Mouse (Mus musculus) G1E-ER4 (cell line): ENCODE data around the gene H3f3a. TPM values are rescaled to one million over a fixed set of nuclear protein-coding genes. Genes with fewer than 3 reads are reported as not detected.

Source experiments
- GATA1 ChIP-seq: IDR thresholded peaks from one replicate; pipeline ENCODE4 v1.8.0; 2012; ENCODE audit warnings: low read length, inconsistent platforms
- polyA plus RNA-seq: library from polyadenylated mRNA; stranded (reverse); fragments of >175 nt; gene quantifications from 2 replicates; pipeline ENCODE4 v1.2.3, GENCODE M21; 2012

H3f3a gene
- polyA plus RNA-seq, 1 experiment: 942 TPM

DNA sequence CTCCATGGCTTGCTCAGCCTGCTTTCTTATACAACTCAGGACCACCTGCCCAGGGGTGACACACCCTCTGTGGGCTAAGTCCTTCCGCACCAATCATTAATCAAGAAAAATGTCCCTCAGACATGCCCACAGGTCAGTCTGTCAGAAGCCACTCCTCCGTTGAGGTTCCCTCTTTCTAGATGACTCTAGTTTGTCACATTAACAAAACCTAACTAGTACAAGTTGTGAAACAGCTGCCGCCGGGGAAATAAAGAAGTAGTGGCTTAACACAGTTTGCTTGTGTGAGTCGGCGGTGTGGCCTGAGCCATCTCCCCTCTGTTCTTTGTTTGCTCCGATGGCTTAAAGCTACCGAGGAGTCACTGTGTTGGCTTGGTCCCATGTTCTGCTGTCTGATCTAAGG is 51.1 kb downstream of the H3f3a start:
- TF ChIP-seq GATA1: no peak

DNA sequence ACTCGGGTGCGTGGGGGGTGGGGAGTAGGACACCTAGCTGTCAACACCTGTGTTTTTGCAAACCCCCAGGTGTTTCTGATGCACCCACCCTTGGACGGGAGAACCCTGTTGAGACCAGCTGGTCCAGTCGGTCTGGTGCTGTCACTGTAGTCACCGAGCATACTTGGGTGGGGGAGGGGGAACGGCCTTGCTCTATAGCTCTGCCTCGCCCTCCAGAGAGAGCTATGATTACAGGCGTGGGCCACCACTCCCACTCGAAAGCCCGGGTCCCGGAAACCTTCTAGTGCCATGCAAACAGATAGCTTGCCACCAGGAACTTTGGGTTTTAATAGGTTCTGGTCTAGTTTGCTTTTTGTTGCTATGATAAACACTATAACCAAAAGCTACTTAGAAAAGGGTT is 51.6 kb downstream of the H3f3a start:
- TF ChIP-seq GATA1: no peak

DNA sequence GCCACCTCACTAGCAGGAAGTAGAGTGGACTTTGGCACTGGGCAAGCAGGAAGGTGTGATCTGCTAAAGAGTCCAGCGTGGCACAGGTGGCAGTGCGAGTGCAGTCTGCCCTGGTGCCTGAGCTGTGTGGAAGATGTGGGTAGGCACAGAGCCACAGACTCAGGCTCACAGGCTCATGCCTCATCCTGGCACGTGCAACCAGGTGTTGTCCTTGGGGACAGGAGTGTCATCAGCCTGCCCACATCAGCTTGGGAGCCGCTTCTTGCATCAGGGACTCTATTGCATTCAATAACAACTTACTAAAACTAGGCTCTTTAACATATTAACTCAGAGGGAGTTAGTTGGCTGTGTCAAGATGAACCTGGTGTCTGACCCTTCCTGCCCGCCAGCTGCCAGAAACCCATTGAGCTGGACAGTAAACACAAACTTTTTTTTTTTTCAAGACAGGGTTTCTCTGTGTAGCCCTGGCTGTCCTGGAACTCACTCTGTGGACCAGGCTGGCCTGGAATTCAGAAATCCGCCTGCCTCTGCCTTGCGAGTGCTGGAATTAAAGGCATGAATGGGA is 55.7 kb downstream of the H3f3a start:
- no peak for TF ChIP-seq GATA1

DNA sequence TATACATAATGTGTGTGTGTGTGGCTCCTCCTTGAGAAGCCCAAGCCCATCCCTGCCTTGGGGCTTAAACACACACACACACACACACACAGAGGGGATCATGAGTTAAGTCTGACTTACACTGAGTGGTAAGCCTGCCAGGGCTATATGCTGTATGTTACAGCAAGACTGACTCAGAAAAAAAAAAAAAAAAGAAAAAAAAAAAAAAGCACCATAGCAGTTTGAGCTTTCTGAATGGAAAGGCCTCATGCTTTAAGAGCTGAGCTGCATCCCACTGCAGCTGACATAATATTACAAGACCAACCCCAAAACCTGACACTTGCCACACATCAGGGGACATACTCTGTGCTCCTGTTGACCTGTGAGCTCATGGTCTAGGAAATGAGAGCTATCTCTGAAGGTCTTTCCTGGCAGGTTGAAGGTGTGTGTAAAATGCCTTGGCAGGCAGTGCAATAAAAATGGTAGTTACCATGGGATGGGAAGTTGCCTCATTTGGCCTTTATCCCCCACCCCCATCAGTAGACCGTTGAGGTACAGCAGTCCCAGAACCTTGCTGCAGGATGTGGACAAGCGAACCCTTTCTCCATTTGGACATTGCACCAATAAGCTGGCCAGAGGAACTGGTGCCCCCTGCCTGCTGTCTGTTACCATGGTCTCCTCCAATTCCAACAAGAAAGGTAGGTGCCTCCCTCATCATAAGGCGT is 56.3 kb downstream of the H3f3a start:
- no peak for TF ChIP-seq GATA1

DNA sequence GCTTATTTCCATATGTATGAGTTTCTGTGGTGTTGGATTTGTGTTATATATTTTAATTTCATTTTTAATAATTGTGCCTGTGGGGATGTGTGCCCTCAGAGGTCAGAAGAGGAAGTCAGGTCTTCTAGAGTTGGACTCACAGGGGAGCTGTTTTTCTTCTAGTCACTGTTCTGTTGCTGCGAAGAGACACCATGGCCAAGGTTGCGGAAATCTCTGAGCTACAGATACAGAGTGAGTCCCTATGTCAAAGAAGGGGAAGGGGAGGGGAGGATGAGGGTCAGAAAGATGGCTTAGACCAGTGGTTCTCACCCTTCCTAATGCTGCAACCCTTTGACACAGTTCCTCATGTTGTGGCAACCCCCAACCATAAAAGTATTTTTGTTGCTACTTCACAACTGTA is 57.0 kb downstream of the H3f3a start:
- TF ChIP-seq GATA1: no peak

DNA sequence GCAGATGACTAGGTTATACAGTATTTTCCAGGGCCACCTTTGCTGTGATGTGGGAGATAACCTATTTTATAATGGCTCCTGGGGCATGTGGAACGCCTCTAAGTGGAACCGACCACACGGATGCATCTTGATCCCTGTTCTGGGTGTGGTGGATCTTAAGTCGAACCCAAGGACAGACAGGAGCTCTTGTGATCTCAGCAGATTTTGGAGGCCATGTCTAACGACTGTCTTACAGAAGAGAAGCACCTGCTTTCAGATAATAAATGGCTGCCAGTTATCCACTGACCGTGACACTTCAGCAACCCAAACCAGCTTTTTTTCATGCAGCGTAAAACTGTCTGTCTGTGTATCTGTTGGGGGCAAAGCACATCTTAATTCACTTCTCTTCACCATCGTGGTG is 59.4 kb downstream of the H3f3a start:
- no peak for TF ChIP-seq GATA1

DNA sequence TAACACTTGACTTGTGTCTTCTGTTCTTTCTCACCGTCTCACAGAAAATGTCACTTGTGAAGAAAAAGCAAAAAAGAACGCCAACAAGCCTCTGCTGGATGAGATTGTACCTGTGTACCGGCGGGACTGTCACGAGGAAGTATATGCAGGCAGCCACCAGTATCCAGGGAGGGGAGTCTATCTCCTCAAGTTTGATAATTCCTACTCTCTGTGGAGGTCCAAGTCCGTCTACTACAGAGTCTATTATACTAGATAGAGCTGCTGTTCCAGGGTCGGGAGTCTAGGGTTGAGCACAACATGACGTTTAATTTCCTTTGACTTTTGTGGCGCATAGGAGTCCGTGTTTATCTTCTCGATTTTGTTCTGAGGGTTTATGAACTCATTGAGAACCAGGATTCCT is 61.6 kb downstream of the H3f3a start:
- TF ChIP-seq GATA1: no peak

Other genes starting within 250 kb of the H3f3a start
- 156 and 174 TPM in 2 replicates for gene Parp1, start 245.0 kb downstream of the H3f3a start, polyA plus RNA-seq
- 0.51 and 0.54 TPM in 2 replicates for gene Lin9, start 172.8 kb downstream of the H3f3a start, polyA plus RNA-seq
- gene Mixl1, start 116.9 kb downstream of the H3f3a start, polyA plus RNA-seq: not detected in 2 replicates
- gene Acbd3, start 87.9 kb downstream of the H3f3a start, polyA plus RNA-seq: 8.2 and 10.9 TPM in 2 replicates
- 18.9 and 46.3 TPM in 2 replicates for gene Sde2, start 37.2 kb upstream of the H3f3a start, polyA plus RNA-seq
- gene Lefty2, start 79.2 kb upstream of the H3f3a start, polyA plus RNA-seq: not detected in 2 replicates
- 175 and 215 TPM in 2 replicates for gene Pycr2, start 90.3 kb upstream of the H3f3a start, polyA plus RNA-seq
- gene Lefty1, start 121.1 kb upstream of the H3f3a start, polyA plus RNA-seq: 0.73 and 1.9 TPM in 2 replicates
- gene Tmem63a, start 128.4 kb upstream of the H3f3a start, polyA plus RNA-seq: 4.8 and 8.3 TPM in 2 replicates
- not detected in 2 replicates for gene Ephx1, start 207.0 kb upstream of the H3f3a start, polyA plus RNA-seq
- not detected in 2 replicates for gene 9130409I23Rik, start 237.3 kb upstream of the H3f3a start, polyA plus RNA-seq